Mouse (Mus musculus): ENCODE measurements around the gene Aarsd1. TPM values are rescaled to one million over a fixed set of nuclear protein-coding genes. Genes with fewer than 3 reads are reported as not detected.
"Not testable (repeated sequence)": the region's sequence is repeated elsewhere in the genome, so short reads cannot be mapped to it uniquely, and the experiment has no call there.

Gene Aarsd1
- polyA plus RNA-seq, 1 experiment from 2014 or later: 100 TPM

DNA sequence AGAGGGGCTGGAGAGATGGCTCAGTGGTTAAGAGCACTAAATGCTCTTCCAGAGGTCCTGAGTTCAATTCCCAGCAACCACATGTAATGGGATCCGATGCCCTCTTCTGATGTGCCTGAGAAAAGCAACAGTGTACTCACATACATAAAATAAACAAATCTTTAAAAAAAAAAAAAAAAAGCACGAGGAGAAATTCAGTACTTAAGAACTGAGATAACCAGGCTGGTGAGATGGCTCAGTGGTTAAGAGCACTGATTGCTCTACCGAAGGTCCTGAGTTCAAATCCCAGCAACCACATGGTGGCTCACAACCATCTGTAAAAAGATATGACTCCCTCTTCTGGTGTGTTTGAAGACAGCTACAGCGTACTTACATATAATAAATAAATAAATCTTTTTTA is 32.2 kb upstream of the Aarsd1 start:
- not testable (repeated sequence) for H3K4me3 ChIP-seq (ENCODE audit: low read depth, low read length); H3K4me2 ChIP-seq (ENCODE audit: low read depth, low read length); H3K36me3 ChIP-seq (ENCODE audit: control insufficient read depth, insufficient read depth, low read length); ATAC-seq (ENCODE audit: low read depth); H3K9me3 ChIP-seq (ENCODE audit: control insufficient read depth, low read length); H3K4me1 ChIP-seq (ENCODE audit: control insufficient read depth, insufficient read depth, low read length); H3K27ac ChIP-seq (ENCODE audit: low read depth, low read length); H3K27me3 ChIP-seq (ENCODE audit: control insufficient read depth, insufficient read depth, low read length); H3K9ac ChIP-seq (replicated peaks; ENCODE audit: low read depth, low read length)
- WGBS: 92% methylated on average over 4 of the region's 4 CpGs

DNA sequence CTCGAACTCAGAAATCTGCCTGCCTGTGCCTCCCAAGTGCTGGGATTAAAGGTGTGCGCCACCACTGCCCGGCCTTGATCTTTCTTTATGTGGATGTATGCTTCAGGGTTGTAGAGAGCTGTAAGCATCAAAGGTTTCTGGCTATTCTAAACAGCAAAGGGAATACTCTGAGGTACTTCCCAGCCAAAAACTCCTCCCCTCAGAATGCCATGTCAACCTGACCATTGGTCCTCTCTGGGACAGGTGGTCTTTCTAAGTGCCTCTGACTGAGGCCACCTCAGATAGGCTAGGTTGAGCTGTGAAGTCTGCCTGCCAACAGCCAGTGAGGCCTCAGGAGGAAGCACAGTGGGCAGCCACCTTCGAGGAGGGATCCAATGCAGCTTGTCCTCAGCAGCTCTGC is 31.5 kb upstream of the Aarsd1 start:
- Histone ChIP-seq H3K4me1 (ENCODE audit: control insufficient read depth, insufficient read depth, low read length) (peaks cover 5% of the 10 kb centered on the region; the same call in 1 of the 2 replicates), H3K27me3 (ENCODE audit: control insufficient read depth, insufficient read depth, low read length) (no peaks in the 10 kb centered on the region), H3K9me3 (ENCODE audit: control insufficient read depth, low read length) (no peaks in the 10 kb centered on the region), H3K9ac (replicated peaks; ENCODE audit: low read depth, low read length) (no peak overlapping the region), H3K4me3 (ENCODE audit: low read depth, low read length) (no peak overlapping the region), H3K27ac (ENCODE audit: low read depth, low read length) (no peak overlapping the region), H3K36me3 (ENCODE audit: control insufficient read depth, insufficient read depth, low read length) (peaks cover 17% of the 10 kb centered on the region), H3K4me2 (ENCODE audit: low read depth, low read length) (no peak overlapping the region)
- 91% methylated on average over 4 of the region's 4 CpGs for WGBS
- no peak for ATAC-seq (ENCODE audit: low read depth)

DNA sequence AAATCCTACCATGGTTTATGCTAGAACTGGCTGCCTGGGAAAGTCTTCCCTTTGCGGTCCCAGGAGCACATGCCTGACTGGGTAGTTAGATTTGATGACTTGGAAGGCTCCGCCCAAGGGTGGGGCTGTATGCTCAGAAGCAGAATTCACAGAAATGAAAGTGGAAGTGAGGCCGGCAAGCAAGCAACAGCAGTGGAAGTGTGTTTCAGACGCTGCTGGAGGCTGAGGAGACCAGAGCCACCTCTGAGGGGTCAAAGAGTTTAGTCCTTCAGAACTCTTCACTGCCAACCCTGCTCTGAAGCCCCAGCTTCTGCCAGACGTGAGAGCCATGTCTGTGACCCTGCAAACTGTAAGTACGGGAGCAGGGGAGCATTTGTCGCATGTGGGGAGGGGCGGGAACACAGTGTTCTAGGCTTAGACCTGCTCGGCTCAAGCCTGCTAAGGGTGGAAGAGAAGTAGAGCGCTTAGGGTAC is 30.9 kb upstream of the Aarsd1 start, which contains the start of gene Ifi35:
Gene Ifi35 (plus strand): TSS at position 134 of the 473 bp plus-strand sequence.
- Histone ChIP-seq H3K9ac (replicated peaks; ENCODE audit: low read depth, low read length) (no peak within 1 kb of the TSS), H3K4me2 (ENCODE audit: low read depth, low read length) (0 out of 2 replicates have a peak within 1 kb of the TSS, but pooled peaks have one; percentile 0), H3K4me3 (ENCODE audit: low read depth, low read length) (no peak within 1 kb of the TSS), H3K36me3 (ENCODE audit: control insufficient read depth, insufficient read depth, low read length) (peaks cover 18% of the 10 kb centered on the region), H3K27ac (ENCODE audit: low read depth, low read length) (no peak within 1 kb of the TSS), H3K4me1 (ENCODE audit: control insufficient read depth, insufficient read depth, low read length) (peaks cover 11% of the 10 kb centered on the region), H3K9me3 (ENCODE audit: control insufficient read depth, low read length) (no peaks in the 10 kb centered on the region), H3K27me3 (ENCODE audit: control insufficient read depth, insufficient read depth, low read length) (no peaks in the 10 kb centered on the region)
- 39% methylated on average over 10 of the region's 10 CpGs for WGBS
- no peak for ATAC-seq (ENCODE audit: low read depth)

DNA sequence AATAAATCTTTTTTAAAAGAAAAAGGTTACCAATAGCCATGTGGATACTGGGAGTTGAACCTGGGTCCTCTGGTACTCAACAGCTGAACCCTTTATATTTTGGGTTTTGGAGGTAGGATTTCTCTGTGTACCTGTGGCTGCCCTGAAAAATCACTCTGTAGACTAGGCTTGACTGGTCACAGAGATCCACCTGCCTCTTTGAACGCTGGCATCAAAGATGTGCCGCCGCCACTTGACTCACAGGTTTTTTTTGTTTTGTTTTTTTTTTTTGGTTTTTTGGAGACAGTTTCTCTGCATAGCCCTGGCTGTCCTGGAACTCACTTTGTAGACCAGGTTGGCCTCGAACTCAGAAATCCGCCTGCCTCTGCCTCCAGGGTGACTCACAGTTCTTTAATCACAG is 30.4 kb upstream of the Aarsd1 start:
- Histone ChIP-seq H3K9me3 (ENCODE audit: control insufficient read depth, low read length) (no peaks in the 10 kb centered on the region), H3K4me1 (ENCODE audit: control insufficient read depth, insufficient read depth, low read length) (peaks cover 14% of the 10 kb centered on the region), H3K4me2 (ENCODE audit: low read depth, low read length) (no peak overlapping the region), H3K36me3 (ENCODE audit: control insufficient read depth, insufficient read depth, low read length) (peaks cover 18% of the 10 kb centered on the region), H3K27me3 (ENCODE audit: control insufficient read depth, insufficient read depth, low read length) (no peaks in the 10 kb centered on the region), H3K4me3 (ENCODE audit: low read depth, low read length) (no peak overlapping the region), H3K27ac (ENCODE audit: low read depth, low read length) (no peak overlapping the region), H3K9ac (replicated peaks; ENCODE audit: low read depth, low read length) (no peak overlapping the region)
- WGBS: 90% methylated on average over 5 of the region's 5 CpGs
- no peak for ATAC-seq (ENCODE audit: low read depth)

DNA sequence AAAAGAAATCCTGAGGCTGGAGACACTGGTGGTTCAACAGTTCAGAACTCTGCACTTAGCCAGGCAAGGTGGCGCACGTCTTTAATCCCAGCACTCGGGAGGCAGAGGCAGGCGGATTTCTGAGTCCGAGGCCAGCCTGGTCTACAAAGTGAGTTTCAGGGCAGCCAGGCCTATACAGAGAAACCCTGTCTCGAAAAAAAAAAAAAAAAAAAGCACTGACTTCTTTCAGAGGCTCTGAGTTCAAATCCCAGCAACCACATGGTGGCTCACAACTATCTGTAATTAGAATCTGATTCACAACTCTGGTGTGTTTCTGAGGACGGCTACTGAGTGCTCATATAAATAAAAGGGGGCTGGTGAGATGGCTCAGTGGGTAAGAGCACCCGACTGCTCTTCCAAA is 29.4 kb upstream of the Aarsd1 start:
- peaks cover 14% of the 10 kb centered on the region for H3K4me1 ChIP-seq (ENCODE audit: control insufficient read depth, insufficient read depth, low read length)
- not testable (repeated sequence) for H3K4me3 ChIP-seq (ENCODE audit: low read depth, low read length); H3K9me3 ChIP-seq (ENCODE audit: control insufficient read depth, low read length); H3K27me3 ChIP-seq (ENCODE audit: control insufficient read depth, insufficient read depth, low read length); H3K4me2 ChIP-seq (ENCODE audit: low read depth, low read length); H3K27ac ChIP-seq (ENCODE audit: low read depth, low read length); H3K9ac ChIP-seq (replicated peaks; ENCODE audit: low read depth, low read length); ATAC-seq (ENCODE audit: low read depth)
- peaks cover 18% of the 10 kb centered on the region for H3K36me3 ChIP-seq (ENCODE audit: control insufficient read depth, insufficient read depth, low read length)
- WGBS: 91% methylated on average over 8 of the region's 8 CpGs

DNA sequence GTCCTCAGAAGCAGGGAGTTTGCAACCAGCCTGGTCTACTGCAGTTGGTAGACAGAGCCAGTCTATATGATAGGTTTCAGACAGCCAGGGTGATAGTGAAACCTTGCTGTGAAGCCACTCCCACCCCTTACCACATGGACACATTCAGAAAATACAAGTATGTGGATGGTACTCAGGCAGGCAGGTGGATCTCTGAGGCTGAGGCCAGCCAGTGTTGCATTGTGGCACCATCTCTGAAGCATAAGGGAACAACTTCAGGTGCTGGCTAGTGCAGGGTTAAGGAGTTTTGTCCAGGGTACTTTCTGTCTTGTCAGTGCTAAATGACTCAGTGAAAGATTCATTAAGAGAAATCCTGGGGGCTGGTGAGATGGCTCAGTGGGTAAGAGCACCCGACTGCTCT is 28.9 kb upstream of the Aarsd1 start:
- Histone ChIP-seq H3K4me2 (ENCODE audit: low read depth, low read length) (no peak overlapping the region), H3K9ac (replicated peaks; ENCODE audit: low read depth, low read length) (no peak overlapping the region), H3K4me1 (ENCODE audit: control insufficient read depth, insufficient read depth, low read length) (peaks cover 14% of the 10 kb centered on the region), H3K9me3 (ENCODE audit: control insufficient read depth, low read length) (no peaks in the 10 kb centered on the region), H3K27me3 (ENCODE audit: control insufficient read depth, insufficient read depth, low read length) (no peaks in the 10 kb centered on the region; the same call in 1 of the 2 replicates), H3K4me3 (ENCODE audit: low read depth, low read length) (no peak overlapping the region), H3K27ac (ENCODE audit: low read depth, low read length) (no peak overlapping the region), H3K36me3 (ENCODE audit: control insufficient read depth, insufficient read depth, low read length) (peaks cover 18% of the 10 kb centered on the region)
- 85% methylated on average over 1 of the region's 1 CpGs for WGBS
- no peak for ATAC-seq (ENCODE audit: low read depth)

DNA sequence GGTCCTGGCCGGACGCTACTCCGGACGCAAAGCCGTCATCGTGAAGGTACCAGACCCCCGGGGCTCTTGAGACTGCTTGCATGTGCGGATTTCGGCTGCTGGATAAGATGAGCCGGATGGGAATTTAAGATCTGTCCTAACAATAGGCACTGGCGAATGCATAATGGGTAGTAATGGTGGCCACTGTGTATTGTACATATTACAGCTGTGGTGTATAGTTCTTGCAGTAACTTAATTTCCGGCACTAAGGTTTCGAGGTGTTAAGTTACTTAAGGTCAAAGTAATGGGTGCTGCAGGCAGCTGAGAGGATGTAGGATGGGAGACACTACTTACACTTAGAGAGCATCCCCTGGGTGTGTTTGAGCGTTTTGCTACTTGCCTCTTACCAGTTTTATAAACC is 25.3 kb upstream of the Aarsd1 start:
- Histone ChIP-seq H3K4me1 (ENCODE audit: control insufficient read depth, insufficient read depth, low read length) (peaks cover 14% of the 10 kb centered on the region), H3K9ac (replicated peaks; ENCODE audit: low read depth, low read length) (peak overlapping the region; percentile 90), H3K9me3 (ENCODE audit: control insufficient read depth, low read length) (no peaks in the 10 kb centered on the region), H3K27me3 (ENCODE audit: control insufficient read depth, insufficient read depth, low read length) (no peaks in the 10 kb centered on the region; the same call in 1 of the 2 replicates), H3K36me3 (ENCODE audit: control insufficient read depth, insufficient read depth, low read length) (peaks cover 18% of the 10 kb centered on the region), H3K4me2 (ENCODE audit: low read depth, low read length) (peak overlapping the region; percentile 99), H3K4me3 (ENCODE audit: low read depth, low read length) (peak overlapping the region; percentile 78), H3K27ac (ENCODE audit: low read depth, low read length) (peak overlapping the region; percentile 93)
- ATAC-seq (ENCODE audit: low read depth): peak; percentile 7
- 2% methylated on average over 14 of the region's 14 CpGs for WGBS

DNA sequence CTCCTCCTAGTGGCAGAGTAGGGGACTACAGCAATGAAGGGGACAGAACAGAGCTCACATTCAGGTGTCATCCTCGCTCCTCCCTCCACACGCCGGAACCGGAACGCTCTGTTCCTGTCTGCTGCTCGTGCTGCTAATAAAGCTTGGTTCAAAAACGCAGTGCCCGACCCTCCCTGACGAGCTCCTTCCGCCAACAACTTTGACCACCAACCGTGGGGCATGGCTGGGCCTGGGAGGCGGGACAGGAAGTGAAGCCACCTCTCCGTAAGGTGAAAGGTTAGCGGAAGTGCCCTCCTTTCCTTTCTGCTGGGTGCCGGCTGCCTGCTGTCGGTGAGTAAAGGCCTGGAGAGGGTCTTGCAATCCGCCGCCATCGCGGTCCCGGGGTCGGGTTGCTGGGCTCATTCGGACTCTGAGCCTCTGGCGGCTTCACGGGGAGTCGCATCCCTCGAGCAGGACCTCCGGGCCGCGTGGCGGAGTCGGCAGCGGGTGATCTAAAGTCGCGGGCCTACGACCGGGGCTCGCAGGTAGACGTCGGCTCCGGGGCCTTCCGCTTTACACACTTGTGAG is 24.8 kb upstream of the Aarsd1 start, which contains the start of gene Rpl27:
Gene Rpl27 (plus strand): TSS at position 172 of the 567 bp plus-strand sequence.
- H3K4me3 ChIP-seq (ENCODE audit: low read depth, low read length): peak within 1 kb of the TSS; percentile 78
- WGBS: under 1% methylated on average over 42 of the region's 42 CpGs
- H3K27me3 ChIP-seq (ENCODE audit: control insufficient read depth, insufficient read depth, low read length): no peaks in the 10 kb centered on the region; the same call in 1 of the 2 replicates

DNA sequence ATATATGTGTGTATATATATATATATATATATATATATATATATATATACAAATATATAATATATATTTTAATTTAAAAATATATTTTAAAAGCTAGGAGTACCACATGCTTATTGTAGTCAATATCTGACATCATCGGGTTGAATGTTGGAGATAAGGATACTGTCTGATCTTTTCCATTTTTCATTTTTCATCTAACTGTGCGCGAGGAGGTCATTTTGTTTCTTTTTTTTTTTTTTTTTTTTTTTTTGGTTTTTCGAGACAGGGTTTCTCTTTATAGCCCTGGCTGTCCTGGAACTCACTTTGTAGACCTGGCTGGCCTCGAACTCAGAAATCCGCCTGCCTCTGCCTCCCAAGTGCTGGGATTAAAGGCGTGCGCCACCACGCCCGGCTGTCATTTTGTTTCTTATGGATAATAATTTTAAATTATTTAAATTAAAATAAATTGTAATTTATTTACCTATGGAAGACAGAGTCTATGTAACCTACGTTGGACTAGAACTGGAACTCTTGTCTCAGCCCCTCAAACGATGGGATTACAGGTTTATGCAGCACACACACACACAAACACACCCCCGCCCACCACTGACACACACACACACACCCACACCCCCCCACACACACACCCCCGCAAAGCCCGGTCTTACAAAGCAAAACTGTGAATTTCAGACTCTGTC is 24.2 kb upstream of the Aarsd1 start:
- not testable (repeated sequence) for H3K27me3 ChIP-seq (ENCODE audit: control insufficient read depth, insufficient read depth, low read length); H3K27ac ChIP-seq (ENCODE audit: low read depth, low read length); ATAC-seq (ENCODE audit: low read depth); H3K9me3 ChIP-seq (ENCODE audit: control insufficient read depth, low read length); H3K9ac ChIP-seq (replicated peaks; ENCODE audit: low read depth, low read length)
- H3K36me3 ChIP-seq (ENCODE audit: control insufficient read depth, insufficient read depth, low read length): peaks cover 18% of the 10 kb centered on the region
- H3K4me2 ChIP-seq (ENCODE audit: low read depth, low read length): peak overlapping the region; percentile 34
- H3K4me1 ChIP-seq (ENCODE audit: control insufficient read depth, insufficient read depth, low read length): peaks cover 14% of the 10 kb centered on the region
- WGBS: 38% methylated on average over 14 of the region's 15 CpGs
- peak overlapping the region; percentile 10; the same call in 1 of the 2 replicates for H3K4me3 ChIP-seq (ENCODE audit: low read depth, low read length)

More for the DNA sequence above, 24.8 kb upstream of the Aarsd1 start, which contains the start of gene Rpl27:
- ATAC-seq (ENCODE audit: low read depth): peak; percentile 98
- Histone ChIP-seq H3K27ac (ENCODE audit: low read depth, low read length) (peak within 1 kb of the TSS; percentile 93), H3K4me2 (ENCODE audit: low read depth, low read length) (peak within 1 kb of the TSS; percentile 99), H3K36me3 (ENCODE audit: control insufficient read depth, insufficient read depth, low read length) (peaks cover 18% of the 10 kb centered on the region), H3K9me3 (ENCODE audit: control insufficient read depth, low read length) (no peaks in the 10 kb centered on the region), H3K9ac (replicated peaks; ENCODE audit: low read depth, low read length) (peak within 1 kb of the TSS; percentile 90), H3K4me1 (ENCODE audit: control insufficient read depth, insufficient read depth, low read length) (peaks cover 14% of the 10 kb centered on the region)

Data from neural tube, embryonic 14.5 days (tissue).